Mouse (Mus musculus) adrenal gland, postnatal 14 days (tissue): ENCODE measurements around the gene Samt1. TPM values are rescaled to one million over a fixed set of nuclear protein-coding genes. Genes with fewer than 3 reads are reported as not detected.
"Not testable (repeated sequence)": the region's sequence is repeated elsewhere in the genome, so short reads cannot be mapped to it uniquely, and the experiment has no call there.

Experiments
- DNase-seq: peaks from one replicate; pipeline ENCODE4 v3.0.0; 2021; ENCODE audit warnings: mixed read lengths
- long read RNA-seq, 2 experiments: library from polyadenylated mRNA; stranded (forward); transcript quantifications; one replicate each; pipeline ENCODE4 v2.0.0; 2021
- total RNA-seq: library from RNA; stranded (reverse); gene quantifications from 2 replicates; pipeline ENCODE4 v1.2.3, GENCODE M21; 2021

Samt1 gene
- total RNA-seq, result not detected in 2 replicates
- long read RNA-seq, experiment 1, result 0 reads
- long read RNA-seq, experiment 2, result 0 reads

DNA sequence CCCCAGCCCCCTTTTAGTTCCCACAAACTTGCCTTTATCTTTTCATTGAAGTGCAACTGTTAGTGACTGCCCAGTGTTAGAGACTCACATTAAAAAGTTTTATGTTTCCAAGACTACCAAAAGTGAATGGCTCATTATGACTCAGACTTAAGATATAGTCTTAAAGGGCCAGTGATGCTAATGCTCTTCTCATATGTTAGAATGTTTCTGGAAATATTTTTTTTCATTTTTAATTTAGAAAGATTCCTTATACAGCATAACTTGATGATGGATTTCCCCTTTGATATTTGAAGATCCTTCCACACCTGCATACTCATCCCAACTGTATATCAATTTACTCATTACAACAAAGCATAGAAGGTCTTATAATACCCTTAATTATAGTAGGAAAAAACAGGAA is at the start of gene Samt1:
TSS of gene Samt1 (minus strand) at position 101 of the 400 bp plus-strand sequence.
- not testable (repeated sequence) for DNase-seq

DNA sequence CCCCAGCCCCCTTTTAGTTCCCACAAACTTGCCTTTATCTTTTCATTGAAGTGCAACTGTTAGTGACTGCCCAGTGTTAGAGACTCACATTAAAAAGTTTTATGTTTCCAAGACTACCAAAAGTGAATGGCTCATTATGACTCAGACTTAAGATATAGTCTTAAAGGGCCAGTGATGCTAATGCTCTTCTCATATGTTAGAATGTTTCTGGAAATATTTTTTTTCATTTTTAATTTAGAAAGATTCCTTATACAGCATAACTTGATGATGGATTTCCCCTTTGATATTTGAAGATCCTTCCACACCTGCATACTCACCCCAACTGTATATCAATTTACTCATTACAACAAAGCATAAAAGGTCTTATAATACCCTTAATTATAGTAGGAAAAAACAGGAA is 42.5 kb upstream of the Samt1 start, which contains the start of gene Gm10057:
TSS of gene Gm10057 (minus strand) at position 101 of the 400 bp plus-strand sequence.
- DNase-seq, result not testable (repeated sequence)

DNA sequence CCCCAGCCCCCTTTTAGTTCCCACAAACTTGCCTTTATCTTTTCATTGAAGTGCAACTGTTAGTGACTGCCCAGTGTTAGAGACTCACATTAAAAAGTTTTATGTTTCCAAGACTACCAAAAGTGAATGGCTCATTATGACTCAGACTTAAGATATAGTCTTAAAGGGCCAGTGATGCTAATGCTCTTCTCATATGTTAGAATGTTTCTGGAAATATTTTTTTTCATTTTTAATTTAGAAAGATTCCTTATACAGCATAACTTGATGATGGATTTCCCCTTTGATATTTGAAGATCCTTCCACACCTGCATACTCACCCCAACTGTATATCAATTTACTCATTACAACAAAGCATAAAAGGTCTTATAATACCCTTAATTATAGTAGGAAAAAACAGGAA is 21.3 kb upstream of the Samt1 start, which contains the start of gene 4921511M17Rik:
TSS of gene 4921511M17Rik (minus strand) at position 101 of the 400 bp plus-strand sequence.
- DNase-seq, result not testable (repeated sequence)

DNA sequence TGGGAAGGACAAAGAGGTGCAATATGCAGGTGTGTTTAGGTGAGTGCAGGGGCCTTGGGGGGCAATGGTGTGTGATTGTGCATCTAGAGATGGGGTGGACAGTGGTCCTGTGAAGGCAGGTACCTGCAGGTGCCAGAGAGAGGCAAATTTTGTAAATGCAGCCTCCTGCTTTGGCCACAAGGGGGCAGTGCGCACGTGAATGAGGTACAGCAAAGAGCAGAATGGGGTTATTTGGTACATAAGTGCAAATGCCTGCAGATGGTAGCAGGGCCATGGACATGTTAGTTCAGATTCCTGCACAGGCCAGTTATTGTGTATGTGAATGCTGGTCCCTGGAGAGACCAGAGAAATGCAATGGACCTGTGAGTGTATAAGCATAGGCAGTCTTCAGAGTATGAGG is 35.5 kb downstream of the Samt1 start:
- not testable (repeated sequence) for DNase-seq

DNA sequence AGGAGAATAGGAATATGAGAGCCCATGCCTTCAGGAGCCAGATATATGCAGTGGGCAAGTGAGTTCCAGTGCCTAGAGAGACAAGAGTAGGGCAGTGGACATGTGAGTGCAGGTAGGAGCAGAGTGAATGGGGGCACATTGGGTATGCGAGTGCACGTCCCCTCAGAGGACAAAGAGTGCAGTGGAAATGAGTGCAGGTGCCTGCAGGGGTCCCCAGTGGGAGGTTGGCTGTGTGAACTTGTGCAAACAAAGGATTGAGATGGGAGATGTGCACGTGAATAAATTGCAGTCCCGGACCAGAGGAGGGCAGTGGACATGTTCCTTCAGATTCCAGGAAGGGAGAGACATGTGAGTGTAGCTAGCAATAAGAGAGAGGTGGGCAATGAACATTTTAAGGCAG is 36.0 kb downstream of the Samt1 start:
- DNase-seq, result not testable (repeated sequence)

DNA sequence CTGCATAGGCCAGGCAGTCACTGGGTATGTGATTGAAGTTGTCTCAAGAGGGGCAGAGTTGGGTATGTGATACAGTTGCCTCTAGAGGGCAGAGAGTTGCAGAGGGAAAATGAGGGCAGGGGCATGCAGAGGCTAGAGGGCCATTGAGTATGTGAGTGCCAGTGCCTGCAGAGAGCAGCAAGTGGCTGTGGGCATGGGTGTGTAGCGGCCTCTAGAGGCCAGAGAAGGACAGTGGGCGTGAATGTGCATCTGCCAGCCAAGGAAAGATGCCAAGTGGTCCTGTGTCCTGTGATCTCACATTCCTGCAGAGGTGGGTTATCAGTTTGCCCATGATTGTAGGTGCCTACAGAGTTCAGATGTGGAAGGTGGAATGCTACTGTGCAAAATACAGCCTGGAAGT is 38.0 kb downstream of the Samt1 start:
- no peak for DNase-seq

DNA sequence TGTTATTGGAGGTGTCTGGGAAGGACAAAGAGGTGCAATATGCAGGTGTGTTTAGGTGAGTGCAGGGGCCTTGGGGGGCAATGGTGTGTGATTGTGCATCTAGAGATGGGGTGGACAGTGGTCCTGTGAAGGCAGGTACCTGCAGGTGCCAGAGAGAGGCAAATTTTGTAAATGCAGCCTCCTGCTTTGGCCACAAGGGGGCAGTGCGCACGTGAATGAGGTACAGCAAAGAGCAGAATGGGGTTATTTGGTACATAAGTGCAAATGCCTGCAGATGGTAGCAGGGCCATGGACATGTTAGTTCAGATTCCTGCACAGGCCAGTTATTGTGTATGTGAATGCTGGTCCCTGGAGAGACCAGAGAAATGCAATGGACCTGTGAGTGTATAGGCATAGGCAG is 59.6 kb downstream of the Samt1 start:
- DNase-seq, result not testable (repeated sequence)

Other genes starting within 250 kb of the Samt1 start
- 0.78 and 0.86 TPM in 2 replicates for gene Spin2c, start 180.4 kb downstream of the Samt1 start, total RNA-seq
- gene 4921511M17Rik, start 21.2 kb upstream of the Samt1 start, total RNA-seq, result not detected in 2 replicates
- gene Gm10057, start 42.4 kb upstream of the Samt1 start, total RNA-seq, result not detected in 2 replicates
- gene Gm15140, start 108.0 kb upstream of the Samt1 start, total RNA-seq, result not detected in 2 replicates